Mouse (Mus musculus) lung, embryonic 14.5 days (tissue): ENCODE results near the gene Dbil5. TPM values are rescaled to one million over a fixed set of nuclear protein-coding genes. Genes with fewer than 3 reads are reported as not detected.

ENCODE experiments used
- ATAC-seq: fragments of 200-750 bp; cut with Nextera tagmentation; 2 replicates; pipeline ENCODE4 v1.8.0; 2017; ENCODE audit warnings: mild to moderate bottlenecking, moderate TSS enrichment, moderate library complexity; ENCODE audit not compliant: insufficient read depth
- DNase-seq: peaks from one replicate; pipeline ENCODE4 v3.0.0-alpha.2; 2015
- H3K27ac ChIP-seq: fragments of 300-500 bp; sonication (generic); 2 replicates; pipeline ENCODE4 v1.5.1; 2014; ENCODE audit warnings: low read depth, mild to moderate bottlenecking, moderate library complexity
- H3K27me3 ChIP-seq: fragments of 300-500 bp; sonication (generic); 2 replicates; pipeline ENCODE4 v1.6.1; 2014; ENCODE audit warnings: low read length, control low read depth; ENCODE audit not compliant: insufficient read depth
- H3K36me3 ChIP-seq: fragments of 300-500 bp; sonication (generic); 2 replicates; pipeline ENCODE4 v1.6.1; 2014; ENCODE audit warnings: control low read depth; ENCODE audit not compliant: insufficient read depth
- H3K4me1 ChIP-seq: fragments of 300-500 bp; sonication (generic); 2 replicates; pipeline ENCODE4 v1.6.1; 2014; ENCODE audit warnings: antibody characterized with exemption, control low read depth; ENCODE audit not compliant: insufficient read depth
- H3K4me2 ChIP-seq: fragments of 300-500 bp; sonication (generic); 2 replicates; pipeline ENCODE4 v1.6.1; 2014; ENCODE audit warnings: mild to moderate bottlenecking
- H3K4me3 ChIP-seq: fragments of 300-500 bp; sonication (generic); 2 replicates; pipeline ENCODE4 v1.5.1; 2014; ENCODE audit warnings: low read depth, low read length
- H3K9ac ChIP-seq: fragments of 300-500 bp; sonication (generic); 2 replicates; pipeline ENCODE4 v1.6.1; 2014
- H3K9me3 ChIP-seq: fragments of 300-500 bp; sonication (generic); 2 replicates; pipeline ENCODE4 v1.6.1; 2016; ENCODE audit warnings: low read depth, low read length, control low read depth
- CTCF ChIP-seq: IDR thresholded peaks from 2 replicates; pipeline ENCODE4 v1.5.1; 2016; ENCODE audit warnings: antibody characterized with exemption, low read depth
- WGBS: fragments of 180-500 bp; shearing (Covaris S2); extraction: QIAGEN DNeasy Blood & Tissue Kit; methylation state at CpG from one replicate; pipeline ENCODE4 v1.1.7; 2014; 5-methylcytosine and 5-hydroxymethylcytosine counted together
- polyA plus RNA-seq: library from polyadenylated mRNA; unstranded; fragments of >200 nt; fragmentation: Nextera tagmentation; extraction: Ambion mirVana; gene quantifications from 2 replicates; pipeline ENCODE4 v1.2.1, GENCODE M21; 2014

Gene Dbil5
- polyA plus RNA-seq, 1 experiment from 2014 or later = 1.6 TPM

DNA sequence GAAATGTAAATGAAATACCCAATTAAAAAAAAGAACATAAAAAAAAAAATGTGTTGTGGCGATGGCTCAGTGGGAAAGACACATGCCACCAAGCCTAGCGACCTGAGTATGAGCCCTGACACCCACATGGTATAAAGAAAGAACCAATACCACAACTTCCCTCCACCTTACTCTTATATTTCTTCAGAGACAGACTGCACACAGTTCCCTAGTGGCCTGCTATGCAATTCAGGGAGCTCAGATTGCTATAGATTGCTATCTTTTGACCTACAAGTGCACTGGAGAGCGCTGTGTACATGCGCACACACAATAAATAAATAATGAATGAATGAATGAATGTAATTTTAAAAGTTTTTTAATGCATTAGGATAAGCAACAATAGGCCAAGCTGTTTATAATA lies 33.7 kb upstream of the Dbil5 start:
- no peaks in the 10 kb centered on the region for H3K4me1 ChIP-seq
- H3K27me3 ChIP-seq = no peaks in the 10 kb centered on the region
- H3K27ac ChIP-seq = no peak overlapping the region
- H3K4me3 ChIP-seq = no peak overlapping the region
- no peaks in the 10 kb centered on the region for H3K9me3 ChIP-seq
- DNase-seq = no peak
- no peaks in the 10 kb centered on the region for H3K36me3 ChIP-seq
- WGBS = 78% methylated on average over 4 of the region's 4 CpGs
- ATAC-seq = no peak
- no peak overlapping the region for H3K9ac ChIP-seq
- H3K4me2 ChIP-seq = no peak overlapping the region
- no peak for TF ChIP-seq CTCF

DNA sequence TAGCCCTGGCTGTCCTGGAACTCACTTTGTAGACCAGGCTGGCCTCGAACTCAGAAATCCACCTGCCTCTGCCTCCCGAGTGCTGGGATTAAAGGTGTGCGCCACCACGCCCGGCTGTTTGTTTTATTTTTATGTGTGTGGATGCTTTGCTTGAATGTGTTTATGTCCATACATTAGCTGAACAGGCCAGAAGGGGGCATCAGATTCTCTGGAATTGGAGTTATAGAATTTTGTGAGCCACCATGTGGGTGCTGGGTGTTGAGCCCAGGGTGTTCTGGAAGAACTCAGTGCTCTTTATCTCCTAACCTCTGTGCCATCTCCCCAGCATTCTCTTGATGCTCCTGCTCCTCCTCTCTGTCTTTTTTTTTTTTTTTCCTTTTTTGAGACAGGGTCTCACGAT lies 30.5 kb upstream of the Dbil5 start:
- no peaks in the 10 kb centered on the region for H3K27me3 ChIP-seq

GRCm38 (mm10) chr11:76196275-76196976 lies 21.0 kb upstream of the Dbil5 start:
- Histone ChIP-seq H3K4me3 (no peak overlapping the region), H3K27me3 (no peaks in the 10 kb centered on the region), H3K4me1 (no peaks in the 10 kb centered on the region), H3K27ac (no peak overlapping the region), H3K4me2 (peak overlapping the region; percentile 32), H3K9ac (no peak overlapping the region), H3K9me3 (no peaks in the 10 kb centered on the region), H3K36me3 (no peaks in the 10 kb centered on the region)
- ATAC-seq (no peak), DNase-seq (peak; percentile 6)
- TF ChIP-seq CTCF = no peak
- 55% methylated on average over 8 of the region's 8 CpGs for WGBS

More for the DNA sequence above, 30.5 kb upstream of the Dbil5 start:
- H3K9ac ChIP-seq = no peak overlapping the region
- 0 out of 2 replicates have a peak, but pooled peaks have one; percentile 12 for TF ChIP-seq CTCF
- H3K36me3 ChIP-seq = no peaks in the 10 kb centered on the region
- H3K4me3 ChIP-seq = no peak overlapping the region
- no peak for ATAC-seq
- H3K9me3 ChIP-seq = no peaks in the 10 kb centered on the region
- H3K4me1 ChIP-seq = no peaks in the 10 kb centered on the region
- H3K4me2 ChIP-seq = no peak overlapping the region
- DNase-seq = no peak
- 75% methylated on average over 6 of the region's 6 CpGs for WGBS
- no peak overlapping the region for H3K27ac ChIP-seq

GRCm38 (mm10) chr11:76196977-76197469 lies 20.4 kb upstream of the Dbil5 start:
- Histone ChIP-seq H3K9me3 (no peaks in the 10 kb centered on the region), H3K4me3 (no peak overlapping the region), H3K4me1 (no peaks in the 10 kb centered on the region), H3K27me3 (no peaks in the 10 kb centered on the region), H3K36me3 (no peaks in the 10 kb centered on the region), H3K9ac (no peak overlapping the region), H3K4me2 (peak overlapping the region; percentile 32), H3K27ac (no peak overlapping the region)
- no peak for DNase-seq
- no peak for TF ChIP-seq CTCF
- 31% methylated on average over 8 of the region's 8 CpGs for WGBS
- no peak for ATAC-seq

DNA sequence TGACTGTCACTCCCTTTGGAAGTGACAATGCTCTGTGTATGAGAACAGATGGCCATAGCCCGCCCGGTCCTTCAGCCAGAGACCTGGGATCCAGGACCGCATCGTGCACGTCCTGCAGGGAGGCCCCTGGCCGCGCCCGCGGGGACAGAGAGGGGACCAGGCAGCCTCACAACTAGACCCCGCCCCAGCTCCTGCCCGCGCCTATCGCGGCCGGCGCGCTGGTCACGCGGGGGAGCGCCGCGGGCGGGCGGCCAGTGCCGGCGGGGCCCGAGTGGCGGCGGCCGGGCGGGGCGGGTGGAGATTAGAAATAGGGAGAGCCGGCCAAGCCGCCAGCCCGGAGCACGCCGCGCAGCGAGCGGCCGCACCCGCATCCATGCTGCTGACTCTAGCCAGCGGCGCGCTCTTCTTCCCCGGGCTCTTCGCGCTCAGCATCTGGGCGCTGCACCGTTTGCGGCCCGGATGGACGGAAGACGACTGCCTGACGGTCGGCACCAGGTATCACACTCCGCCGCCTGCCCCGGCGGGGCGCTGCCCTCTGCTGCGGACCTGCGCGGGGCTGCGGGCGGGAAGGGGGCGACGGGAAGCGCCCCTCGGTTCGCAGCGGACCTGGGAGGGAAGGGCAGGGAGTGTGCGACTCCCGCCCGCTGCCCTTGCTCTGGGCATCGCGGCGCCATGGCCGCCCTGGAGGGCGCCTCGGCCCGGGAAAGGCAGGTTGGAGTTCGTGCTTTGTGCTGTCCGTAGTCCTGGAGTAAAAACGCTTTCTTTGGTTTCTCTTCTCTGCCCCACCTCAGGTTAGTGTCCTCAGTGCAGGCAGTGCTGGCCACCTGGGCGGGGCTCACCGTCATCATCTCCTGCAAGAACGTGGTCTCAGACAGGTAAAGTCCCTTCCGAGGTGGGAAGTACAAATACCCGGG lies 15.4 kb upstream of the Dbil5 start:
- H3K4me1 ChIP-seq = peaks cover 4% of the 10 kb centered on the region
- peak overlapping the region; percentile 78 for H3K4me3 ChIP-seq
- H3K36me3 ChIP-seq = peaks cover 20% of the 10 kb centered on the region; the same call in 1 of the 2 replicates
- peak overlapping the region; percentile 80 for H3K9ac ChIP-seq
- no peaks in the 10 kb centered on the region for H3K9me3 ChIP-seq
- ATAC-seq (peak; percentile 99), DNase-seq (peak; percentile 92)
- H3K27ac ChIP-seq = peak overlapping the region; percentile 71; the same call in 1 of the 2 replicates
- under 1% methylated on average over 89 of the region's 90 CpGs for WGBS
- H3K27me3 ChIP-seq = no peaks in the 10 kb centered on the region
- peak overlapping the region; percentile 77 for H3K4me2 ChIP-seq
- TF ChIP-seq CTCF = no peak

DNA sequence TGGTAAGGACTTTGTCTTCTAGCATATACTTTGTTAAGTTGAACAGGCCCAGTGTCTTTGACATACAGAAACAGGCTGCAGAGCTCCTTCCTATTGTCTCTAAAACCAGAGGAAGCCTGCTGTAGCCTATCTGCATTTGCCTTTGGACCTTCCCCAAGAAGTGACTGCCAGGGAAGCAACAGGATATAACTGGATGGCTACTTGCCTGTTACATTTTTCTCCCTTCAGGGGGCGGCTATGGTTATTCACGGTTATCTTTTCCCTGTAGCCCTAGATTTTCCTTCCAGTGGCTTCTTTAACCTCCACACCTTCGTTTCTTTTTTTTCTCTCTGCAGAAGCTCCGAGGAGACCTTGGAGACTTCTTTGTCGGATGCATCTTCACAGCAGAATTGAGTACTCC lies 10.6 kb upstream of the Dbil5 start:
- H3K27ac ChIP-seq = no peak overlapping the region
- peaks cover 64% of the 10 kb centered on the region for H3K36me3 ChIP-seq
- 83% methylated on average over 5 of the region's 5 CpGs for WGBS
- H3K4me1 ChIP-seq = peaks cover 4% of the 10 kb centered on the region
- H3K4me2 ChIP-seq = no peak overlapping the region
- no peak for TF ChIP-seq CTCF
- no peaks in the 10 kb centered on the region for H3K27me3 ChIP-seq
- no peaks in the 10 kb centered on the region for H3K9me3 ChIP-seq
- no peak overlapping the region for H3K4me3 ChIP-seq
- H3K9ac ChIP-seq = no peak overlapping the region
- DNase-seq = no peak
- no peak for ATAC-seq
